Mouse (Mus musculus) frontal cortex, adult 2 months (tissue): ENCODE data around the gene Catsperd. TPM values are rescaled to one million over a fixed set of nuclear protein-coding genes. Genes with fewer than 3 reads are reported as not detected.
"Not testable (repeated sequence)": the region's sequence is repeated elsewhere in the genome, so short reads cannot be mapped to it uniquely, and the experiment has no call there.

ENCODE experiments used
- DNase-seq, 2 experiments: peaks; one replicate each; pipeline ENCODE4 v3.0.0; 2022; ENCODE audit warnings: low spot score in 1 of 2; ENCODE audit errors: extremely low spot score in 1 of 2
- polyA plus RNA-seq: library from polyadenylated mRNA; depleted of rRNA; stranded (reverse); fragments of >200 nt; gene quantifications from 2 replicates; pipeline ENCODE4 v1.2.3, GENCODE M21; 2012

Gene Catsperd
- polyA plus RNA-seq, 1 experiment, result 2.4 TPM

- DNase-seq, result no peak
Observed at GRCm38 (mm10) chr17:56611861-56612564, 15.9 kb upstream of the Catsperd start.

- DNase-seq, result not testable (repeated sequence)
Observed at GRCm38 (mm10) chr17:56612565-56612939, 15.4 kb upstream of the Catsperd start.

- peak; percentile 90 to 99 for DNase-seq
Observed at GRCm38 (mm10) chr17:56613236-56613844, 14.6 kb upstream of the Catsperd start, which contains the start of gene Rpl36. TSS of gene Rpl36 (plus strand) at chr17:56613416.

- not testable (repeated sequence) for DNase-seq
Observed at GRCm38 (mm10) chr17:56613893-56614292, 14.1 kb upstream of the Catsperd start.

DNA sequence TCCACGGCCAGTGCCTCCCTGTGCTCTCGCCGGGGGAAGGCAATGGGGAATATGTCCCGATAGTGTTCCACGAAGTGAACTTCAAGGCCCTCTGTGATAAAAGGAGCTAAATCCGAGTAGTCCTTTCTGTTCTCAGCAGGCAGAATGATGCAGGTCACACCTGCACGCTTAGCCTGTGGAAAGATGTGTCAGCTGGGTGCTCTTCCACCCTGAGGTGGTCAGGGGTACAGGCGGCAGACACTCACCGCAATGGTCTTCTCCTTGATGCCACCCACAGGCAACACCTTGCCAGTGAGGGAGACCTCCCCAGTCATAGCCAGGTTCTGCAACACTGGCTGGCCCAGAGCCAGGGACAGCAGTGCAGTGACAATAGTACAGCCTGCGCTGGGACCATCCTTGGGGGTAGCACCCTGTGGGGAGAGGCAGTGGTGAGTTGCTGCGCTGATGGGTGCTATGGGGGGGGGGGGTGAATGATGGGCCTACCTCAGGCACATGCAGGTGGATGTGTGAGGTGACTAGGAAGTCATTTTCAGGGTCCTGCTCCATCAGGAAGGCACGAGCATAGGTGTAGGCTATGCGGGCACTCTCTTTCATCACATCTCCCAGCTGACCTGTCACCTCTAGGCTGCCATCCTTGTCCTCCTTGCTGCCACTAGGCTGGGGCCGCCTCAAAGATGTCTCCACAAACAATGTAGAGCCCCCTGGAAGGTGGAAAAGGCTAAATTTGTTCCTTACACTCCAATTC lies 13.4 kb upstream of the Catsperd start:
- DNase-seq, result no peak

- DNase-seq, result no peak
Observed at GRCm38 (mm10) chr17:56615136-56615784, 12.7 kb upstream of the Catsperd start.

DNA sequence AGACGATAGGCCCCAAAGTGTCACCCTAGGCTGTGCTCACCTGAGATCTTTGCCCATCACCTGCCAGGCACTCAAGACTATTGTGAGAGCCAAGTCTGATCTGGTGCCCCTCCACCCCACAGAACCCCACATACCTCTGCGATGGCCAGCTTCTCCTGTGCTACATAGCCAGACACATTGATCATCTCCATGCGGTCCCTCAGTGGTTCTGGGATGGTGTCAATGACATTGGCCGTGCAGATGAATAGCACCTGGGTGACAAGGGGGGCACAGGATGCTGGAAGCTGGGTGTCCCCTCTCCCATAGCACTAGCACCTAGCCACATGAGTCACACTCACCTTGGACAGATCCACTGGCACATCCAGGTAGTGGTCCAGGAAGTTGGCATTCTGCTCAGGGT lies 12.2 kb upstream of the Catsperd start:
- no peak for DNase-seq

DNA sequence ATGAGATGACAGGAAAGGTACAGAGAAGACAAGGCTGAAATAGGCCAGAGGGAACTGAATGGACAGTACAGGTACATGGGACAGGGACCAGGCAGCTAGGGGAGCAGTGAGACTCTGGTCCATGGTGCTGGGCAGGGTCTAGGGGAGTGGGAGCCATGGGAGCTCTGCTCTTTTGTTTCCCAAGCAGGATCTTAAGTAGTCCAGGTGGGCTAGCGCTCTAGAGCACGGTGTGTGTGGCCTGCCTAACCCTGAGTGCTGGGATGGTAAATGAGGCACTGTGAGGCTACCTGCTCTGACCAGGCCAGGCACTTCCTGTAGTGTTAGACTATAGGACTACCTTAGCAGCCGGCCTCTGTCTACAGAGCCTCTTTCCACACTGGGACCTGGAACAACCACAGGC lies 11.2 kb upstream of the Catsperd start:
- no peak for DNase-seq

DNA sequence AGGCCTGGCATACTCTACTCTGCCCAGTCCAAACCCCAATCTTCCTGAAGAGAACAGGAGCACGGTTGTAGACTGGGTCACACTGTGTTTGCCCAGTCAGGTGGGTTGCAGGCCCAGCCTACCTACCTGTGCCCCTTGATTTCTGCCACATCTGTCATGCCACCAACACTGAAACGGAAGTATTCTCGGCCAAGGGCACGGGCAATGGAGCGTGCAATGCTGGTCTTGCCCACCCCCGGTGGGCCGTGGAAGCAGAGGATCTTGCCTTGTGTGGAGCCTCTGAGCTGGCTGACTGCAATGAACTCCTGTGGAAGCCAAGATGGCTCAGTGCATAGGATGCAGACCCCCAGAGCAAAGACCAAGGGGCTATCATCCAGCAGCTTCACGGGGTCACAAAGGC lies 10.3 kb upstream of the Catsperd start:
- no peak for DNase-seq

GRCm38 (mm10) chr17:56625495-56625894 lies 2.4 kb upstream of the Catsperd start:
- no peak for DNase-seq

GRCm38 (mm10) chr17:56626260-56626659 lies 1.7 kb upstream of the Catsperd start:
- DNase-seq, result no peak

GRCm38 (mm10) chr17:56626754-56627470 lies 1.0 kb upstream of the Catsperd start, which contains the start of gene Lonp1:
TSS of gene Lonp1 (minus strand) at chr17:56626887.
- DNase-seq, result peak; percentile 94 to 98

DNA sequence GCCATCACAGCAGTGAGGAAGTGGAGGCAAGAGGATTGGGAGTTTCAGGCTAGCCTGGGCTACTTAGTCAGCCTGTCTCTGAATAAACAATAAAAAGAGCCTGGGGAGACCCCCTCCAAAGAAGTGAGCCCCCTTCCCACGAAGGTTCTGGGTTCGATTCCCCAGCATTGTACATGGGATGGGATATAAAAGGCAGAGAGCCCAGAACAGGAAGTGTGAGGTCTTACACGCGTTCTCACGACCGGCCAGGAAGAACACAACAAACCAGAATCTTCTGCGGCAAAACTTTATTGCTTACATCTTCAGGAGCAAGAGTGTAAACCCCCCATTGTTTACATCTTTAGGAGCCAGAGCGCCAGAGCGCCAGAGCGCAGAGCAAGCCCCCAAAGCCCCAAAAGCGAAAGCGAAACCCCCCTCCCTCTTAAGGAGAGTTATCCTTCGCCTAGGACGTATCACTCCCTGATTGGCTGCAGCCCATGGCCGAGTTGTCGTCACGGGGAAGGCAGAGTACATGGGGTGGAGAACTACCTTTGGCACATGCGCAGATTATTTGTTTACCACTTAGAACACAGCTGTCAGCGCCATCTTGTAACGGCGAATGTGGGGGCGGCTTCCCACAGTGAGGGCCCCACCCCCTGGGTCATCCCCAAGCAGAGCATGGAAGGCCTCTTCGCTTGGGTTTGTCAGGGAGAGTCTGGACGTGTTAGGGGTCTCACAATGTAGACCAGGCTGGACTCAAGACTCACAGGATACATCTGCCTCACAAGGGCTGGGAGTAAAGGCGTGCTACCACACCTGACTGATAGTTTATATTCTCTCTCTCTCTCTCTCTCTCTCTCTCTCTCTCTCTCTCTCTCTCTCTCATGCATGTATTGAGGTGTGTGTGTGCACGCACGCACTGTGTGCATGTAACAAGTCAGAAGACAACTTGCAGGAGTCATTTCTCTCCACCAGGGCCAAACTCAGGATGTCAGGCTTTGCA lies 2.1 kb downstream of the Catsperd start:
- not testable (repeated sequence) for DNase-seq

DNA sequence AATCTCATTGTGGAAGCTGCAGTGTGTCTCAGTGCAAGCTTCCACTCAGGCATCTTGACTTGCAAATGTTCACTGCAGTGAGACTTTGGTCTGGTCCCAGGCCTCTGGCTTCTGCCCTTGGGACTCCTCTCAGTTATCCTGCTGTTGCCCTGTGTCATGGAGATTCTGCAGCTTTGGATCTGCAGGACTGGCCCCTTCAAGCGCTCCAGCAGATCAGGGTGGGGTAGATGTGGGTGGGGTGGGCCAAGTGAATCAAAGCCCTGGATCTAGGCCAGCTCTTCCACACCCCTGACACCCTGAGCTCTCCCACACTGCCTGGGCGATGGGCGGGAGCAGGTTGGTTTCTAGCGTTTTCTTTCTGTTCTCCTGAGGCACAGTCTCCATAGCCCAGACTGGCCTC lies 3.9 kb downstream of the Catsperd start:
- DNase-seq, result no peak

DNA sequence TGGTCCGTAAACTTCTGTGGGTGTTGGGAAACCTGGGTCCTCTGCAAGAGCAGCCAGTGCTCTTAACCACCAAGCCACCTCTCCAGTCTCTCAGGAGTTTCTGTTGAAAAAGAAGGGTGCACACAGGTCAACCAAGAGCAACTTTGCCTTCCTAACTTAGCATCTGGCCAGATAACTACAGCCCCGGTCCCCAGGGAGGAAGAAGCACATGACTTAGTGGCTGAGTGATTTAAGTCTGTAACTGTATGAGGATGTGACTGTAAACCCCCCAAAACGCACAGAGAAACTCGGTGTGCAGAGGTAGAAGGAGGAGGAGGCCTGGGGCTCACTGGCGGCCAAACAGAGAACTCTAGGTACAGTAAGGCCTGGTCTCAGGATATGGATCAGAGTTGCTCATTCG lies 6.1 kb downstream of the Catsperd start:
- no peak for DNase-seq

DNA sequence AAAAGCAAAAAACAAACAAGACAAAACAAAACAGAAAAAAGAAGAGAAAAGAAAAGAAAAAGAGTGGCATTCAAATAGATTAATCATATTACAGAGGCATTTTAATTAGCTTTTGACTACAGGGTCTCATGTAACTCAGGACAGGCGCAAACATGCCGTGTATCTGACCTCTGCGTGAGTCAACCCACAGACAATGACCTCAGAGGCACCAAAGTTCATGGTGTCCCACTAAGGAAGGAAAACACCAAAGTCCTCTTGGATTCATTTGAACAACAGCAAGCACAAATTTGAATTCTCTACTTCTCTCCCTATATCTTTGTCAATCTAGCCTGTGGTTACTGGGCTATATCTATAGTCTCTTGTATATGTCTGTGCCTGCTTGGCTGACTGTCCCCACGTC lies 15.3 kb downstream of the Catsperd start:
- no peak for DNase-seq

GRCm38 (mm10) chr17:56647546-56647945 lies 19.6 kb downstream of the Catsperd start:
- no peak for DNase-seq

GRCm38 (mm10) chr17:56651801-56652200 lies 23.9 kb downstream of the Catsperd start:
- DNase-seq, result no peak

DNA sequence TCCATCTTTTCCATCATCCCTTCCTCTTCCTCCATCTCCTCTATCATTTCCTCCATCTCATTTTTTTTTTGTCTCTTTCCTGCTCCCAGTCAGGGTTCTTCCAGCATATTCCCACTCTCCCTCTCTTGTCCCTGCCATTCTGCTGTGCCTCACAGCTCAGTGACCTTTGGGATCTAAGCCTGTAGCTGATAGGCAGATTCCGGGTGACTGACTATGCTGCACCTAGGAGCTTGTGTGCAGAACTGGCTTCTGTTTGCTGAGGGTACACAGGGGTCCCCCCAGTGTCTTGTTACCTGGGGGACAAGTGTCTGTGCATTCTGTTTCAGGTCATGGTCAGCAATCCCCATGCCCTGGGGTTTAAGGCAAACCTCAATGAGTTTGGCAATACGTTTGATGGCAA lies 26.8 kb downstream of the Catsperd start:
- DNase-seq, result no peak
